Mouse (Mus musculus) G1E (cell line): Measurements from ENCODE around the gene Gm9817.

Source experiments
- CTCF ChIP-seq: IDR thresholded peaks from 2 replicates; pipeline ENCODE4 v1.5.1; 2012; ENCODE audit warnings: low read depth, low read length, inconsistent platforms, mixed read lengths
- GATA2 ChIP-seq: IDR thresholded peaks from 2 replicates; pipeline ENCODE4 v1.6.1; 2012; ENCODE audit warnings: low read depth, low read length, inconsistent platforms, borderline replicate concordance
- POLR2AphosphoS5 ChIP-seq: IDR thresholded peaks from 2 replicates; pipeline ENCODE4 v1.6.1; 2012; ENCODE audit warnings: low read depth, low read length, inconsistent platforms; ENCODE audit not compliant: insufficient replicate concordance

GRCm38 (mm10) chr13:45059206-45059605, 19.3 kb upstream of the Gm9817 start:
- TF ChIP-seq CTCF (no peak), GATA2 (no peak), POLR2AphosphoS5 (no peak)
